In the genomic region with DNA sequence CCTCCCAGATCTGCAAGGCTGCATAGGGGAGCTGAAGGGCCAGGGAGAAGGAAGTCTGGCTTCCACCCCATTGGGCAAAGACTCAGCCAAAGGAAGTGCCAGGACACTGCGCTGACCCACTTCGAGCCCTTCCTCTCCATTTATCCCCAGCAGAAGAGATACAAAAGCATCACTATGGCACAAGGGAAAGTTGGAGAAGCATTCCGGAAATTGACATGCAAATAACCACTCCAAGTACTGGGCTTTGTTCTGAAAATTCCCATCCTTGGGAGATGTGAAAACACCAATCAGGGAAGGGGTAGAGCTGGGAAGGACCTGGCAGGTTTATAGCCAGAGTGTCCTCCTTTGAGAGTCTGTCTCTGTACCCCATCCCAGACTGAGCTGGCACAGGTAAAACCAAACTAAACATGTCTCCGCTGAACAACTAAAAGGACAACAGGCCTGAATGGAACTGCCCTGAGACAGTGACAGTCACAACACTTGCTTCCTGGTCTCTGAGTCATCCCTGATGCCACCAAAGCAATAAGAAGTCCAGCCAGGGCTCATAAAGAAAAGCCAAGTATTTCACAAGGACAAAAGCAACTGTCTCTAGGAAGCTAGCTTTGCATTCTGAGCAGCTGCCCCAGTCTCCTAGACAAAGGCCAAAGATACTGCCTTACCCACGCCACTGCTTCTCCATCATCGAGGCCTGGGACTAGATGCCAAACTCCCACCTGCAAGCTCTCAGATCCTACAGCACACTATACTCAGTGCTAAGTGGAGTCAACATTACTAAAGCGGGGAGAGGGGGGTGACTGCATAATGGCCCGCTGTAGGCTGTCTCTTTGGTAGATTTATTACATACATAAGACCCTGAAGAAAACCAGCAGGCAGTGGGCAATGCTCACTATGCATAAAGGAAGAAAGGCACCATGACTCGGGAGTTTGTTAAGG, we compare ENCODE assay signal across 11 mouse cellular contexts.
A peak's percentile ranks its signal among the peaks of the same experiment; 100 is the strongest.
DNase-seq lines count a peak whose midpoint lies in the region; ATAC-seq lines count a peak whose summit lies in the region.
"Had no signal": no experiment of that assay in that cellular context is flagged by ENCODE, and none has a peak within 500 bp of the region (broad histone marks: within the 10 kb centered on the region; RNA-seq: fewer than 3 reads in every experiment).

No protein-coding gene starts in this region.

- peaks cover 2% of the 10 kb centered on the region; the same call in 1 of the 2 replicates for H3K27me3 ChIP-seq in forebrain, embryonic 16.5 days (replicated peaks; ENCODE audit: control insufficient read depth, insufficient read depth, low read length)
- H3K27me3 ChIP-seq in forebrain, embryonic 11.5 days (ENCODE audit: control insufficient read depth, insufficient read depth, low read length): no peaks in the 10 kb centered on the region
- H3K27me3 ChIP-seq in neural tube, embryonic 14.5 days (ENCODE audit: control insufficient read depth, insufficient read depth, low read length): no peaks in the 10 kb centered on the region
- H3K27me3 ChIP-seq: embryonic facial prominence, embryonic 12.5 days; liver, embryonic 12.5 days had no signal

- H3K4me1 ChIP-seq in forebrain, embryonic 16.5 days (replicated peaks; ENCODE audit: control insufficient read depth, insufficient read depth, low read length): peaks cover 14% of the 10 kb centered on the region
- peaks cover 3% of the 10 kb centered on the region; the same call in 1 of the 2 replicates for H3K4me1 ChIP-seq in forebrain, embryonic 11.5 days (replicated peaks; ENCODE audit: control insufficient read depth, insufficient read depth, low read length)
- no peaks in the 10 kb centered on the region for H3K4me1 ChIP-seq in neural tube, embryonic 14.5 days (ENCODE audit: control insufficient read depth, insufficient read depth, low read length)
- H3K4me1 ChIP-seq: embryonic facial prominence, embryonic 12.5 days; liver, embryonic 12.5 days had no signal

- peak; percentile 29; the same call in 1 of the 2 replicates for ATAC-seq in forebrain, embryonic 16.5 days
- no peak for ATAC-seq in forebrain, embryonic 11.5 days (replicated peaks; ENCODE audit: low FRiP score)
- peak; percentile 87 for ATAC-seq in neural tube, embryonic 14.5 days (ENCODE audit: low read depth)
- ATAC-seq: liver, embryonic 12.5 days had no signal

- 72% methylated on average over 9 of the region's 9 CpGs for WGBS in forebrain, embryonic 16.5 days
- WGBS in forebrain, embryonic 11.5 days: 81% methylated on average over 9 of the region's 9 CpGs
- 25% methylated on average over 9 of the region's 9 CpGs for WGBS in neural tube, embryonic 14.5 days

- no peak for DNase-seq in forebrain, embryonic 11.5 days (ENCODE audit: low spot score)
- peak; percentile 39 for DNase-seq in cerebellum, adult 9-10 months
- DNase-seq in layer of hippocampus, adult 8-10 months (ENCODE audit: low spot score in 2 of 2): peak; percentile 61 to 77
- DNase-seq in natural killer cell, adult 2 months (ENCODE audit: low spot score in 2 of 2): no peak
- DNase-seq in heart, postnatal 10 days: no peak
- DNase-seq in lung, postnatal 10 days: no peak

- intact Hi-C loops in heart, postnatal 10 days (cut with DNase I): no loop called here

- H3K9ac ChIP-seq in forebrain, embryonic 16.5 days (replicated peaks; ENCODE audit: low read depth, low read length): no peak overlapping the region
- H3K9ac ChIP-seq in forebrain, embryonic 11.5 days (ENCODE audit: low read length): no peak overlapping the region
- H3K9ac ChIP-seq in neural tube, embryonic 14.5 days (replicated peaks; ENCODE audit: low read depth, low read length): no peak overlapping the region
- H3K9ac ChIP-seq: embryonic facial prominence, embryonic 12.5 days; liver, embryonic 12.5 days had no signal

- H3K36me3 ChIP-seq in forebrain, embryonic 16.5 days (ENCODE audit: control insufficient read depth, insufficient read depth): no peaks in the 10 kb centered on the region
- no peaks in the 10 kb centered on the region for H3K36me3 ChIP-seq in forebrain, embryonic 11.5 days (ENCODE audit: control insufficient read depth, insufficient read depth, low read length)
- H3K36me3 ChIP-seq in neural tube, embryonic 14.5 days (ENCODE audit: control insufficient read depth, insufficient read depth, low read length): no peaks in the 10 kb centered on the region
- H3K36me3 ChIP-seq: embryonic facial prominence, embryonic 12.5 days; liver, embryonic 12.5 days had no signal

- no peak overlapping the region for H3K4me3 ChIP-seq in forebrain, embryonic 16.5 days (replicated peaks; ENCODE audit: low read length)
- H3K4me3 ChIP-seq in forebrain, embryonic 11.5 days (ENCODE audit: low read depth, low read length): no peak overlapping the region
- H3K4me3 ChIP-seq in neural tube, embryonic 14.5 days (ENCODE audit: low read depth, low read length): no peak overlapping the region
- H3K4me3 ChIP-seq: embryonic facial prominence, embryonic 12.5 days; liver, embryonic 12.5 days had no signal

- H3K4me2 ChIP-seq in forebrain, embryonic 16.5 days (ENCODE audit: low read length): no peak overlapping the region
- no peak overlapping the region for H3K4me2 ChIP-seq in forebrain, embryonic 11.5 days (ENCODE audit: low read depth, low read length, severe bottlenecking)
- no peak overlapping the region for H3K4me2 ChIP-seq in neural tube, embryonic 14.5 days (ENCODE audit: low read depth, low read length)
- H3K4me2 ChIP-seq: embryonic facial prominence, embryonic 12.5 days; liver, embryonic 12.5 days had no signal

- no peak overlapping the region for H3K27ac ChIP-seq in forebrain, embryonic 16.5 days (ENCODE audit: low read length)
- no peak overlapping the region for H3K27ac ChIP-seq in forebrain, embryonic 11.5 days (ENCODE audit: low read depth, low read length)
- peak overlapping the region; percentile 13; the same call in 1 of the 2 replicates for H3K27ac ChIP-seq in neural tube, embryonic 14.5 days (ENCODE audit: low read depth, low read length)
- H3K27ac ChIP-seq: embryonic facial prominence, embryonic 12.5 days; kidney, postnatal 0 days; liver, embryonic 12.5 days had no signal

- H3K9me3 ChIP-seq in forebrain, embryonic 16.5 days (ENCODE audit: control insufficient read depth, low read length): no peaks in the 10 kb centered on the region
- H3K9me3 ChIP-seq in forebrain, embryonic 11.5 days (ENCODE audit: control insufficient read depth, low read length): no peaks in the 10 kb centered on the region
- no peaks in the 10 kb centered on the region for H3K9me3 ChIP-seq in neural tube, embryonic 14.5 days (ENCODE audit: control insufficient read depth, low read length)
- H3K9me3 ChIP-seq: embryonic facial prominence, embryonic 12.5 days; liver, embryonic 12.5 days had no signal

Comparison
In these comparisons a context has a peak if more than half of its experiments do, and no peak if none do; other contexts are left out.
1. DNase-seq: peak in cerebellum, adult 9-10 months (single experiment) and layer of hippocampus, adult 8-10 months (2 of 2); none in forebrain, embryonic 11.5 days (single experiment), natural killer cell, adult 2 months (0 of 2), heart, postnatal 10 days (0 of 2) and lung, postnatal 10 days (single experiment).